Mouse (Mus musculus): ENCODE measurements at regions not wholly inside any gene's neighbourhood (a gene's known extent, or its start where the extent isn't known, plus 50 kb on each side); places are given as distances from the start of the nearest gene placed in this dataset.

- Histone ChIP-seq H3K4me3 (ENCODE audit: control insufficient read depth in 1 of 2, insufficient read depth in 1 of 2, low read depth in 2 of 2, low read length in 2 of 2) (no peak overlapping the region), H3K9ac (ENCODE audit: control insufficient read depth, low read depth, low read length, poor library complexity, severe bottlenecking) (no peak overlapping the region), H3K4me1 (ENCODE audit: control insufficient read depth in 1 of 2, insufficient read depth in 2 of 2, low read length in 2 of 2) (no peaks in the 10 kb centered on the region), H3K27ac (ENCODE audit: control insufficient read depth, low read depth, low read length) (no peak overlapping the region), H3K79me2 (ENCODE audit: control insufficient read depth, insufficient read depth, low read length, poor library complexity) (no peaks in the 10 kb centered on the region), H3K9me3 (replicated peaks; ENCODE audit: insufficient read depth, low read length) (no peaks in the 10 kb centered on the region), H3K36me3 (ENCODE audit: control insufficient read depth in 1 of 2, insufficient read depth in 2 of 2, low read length in 2 of 2) (no peaks in the 10 kb centered on the region), H3K27me3 (ENCODE audit: control insufficient read depth in 1 of 2, insufficient read depth in 2 of 2, low read length in 2 of 2) (no peaks in the 10 kb centered on the region)
- TF ChIP-seq SMC3 (IDR thresholded peaks at IDR 0.05; ENCODE audit: low read depth, low read length) (peak; percentile 84), KAT2A (conservative IDR thresholded peaks at IDR 0.05; ENCODE audit: low read depth, low read length) (no peak), ZC3H11A (IDR thresholded peaks at IDR 0.05; ENCODE audit: low read depth, low read length) (peak; percentile 82), RAD21 (IDR thresholded peaks at IDR 0.05; ENCODE audit: low read depth, low read length) (peak; percentile 92), CTCF (IDR thresholded peaks at IDR 0.05 in 2 of 3, conservative IDR thresholded peaks at IDR 0.05 in 1 of 3; ENCODE audit: control insufficient read depth in 1 of 3, insufficient read depth in 1 of 3, low read depth in 2 of 3, low read length in 3 of 3, poor library complexity in 1 of 3, severe bottlenecking in 1 of 3) (peak; percentile 43 to 86 (median 85))
- peak; percentile 62 for DNase-seq (ENCODE audit: low read depth, low spot score)
Observed at GRCm38 (mm10) chr8:4413206-4413605, 79.6 kb upstream of the Cers4 start.

GRCm38 (mm10) chr8:4413764-4414163 is 79.1 kb upstream of the Cers4 start:
- Histone ChIP-seq H3K27me3 (ENCODE audit: control insufficient read depth in 1 of 2, insufficient read depth in 2 of 2, low read length in 2 of 2) (no peaks in the 10 kb centered on the region), H3K27ac (ENCODE audit: control insufficient read depth, low read depth, low read length) (no peak overlapping the region), H3K9me3 (replicated peaks; ENCODE audit: insufficient read depth, low read length) (no peaks in the 10 kb centered on the region), H3K79me2 (ENCODE audit: control insufficient read depth, insufficient read depth, low read length, poor library complexity) (no peaks in the 10 kb centered on the region), H3K4me1 (ENCODE audit: control insufficient read depth in 1 of 2, insufficient read depth in 2 of 2, low read length in 2 of 2) (no peaks in the 10 kb centered on the region), H3K4me3 (ENCODE audit: control insufficient read depth in 1 of 2, insufficient read depth in 1 of 2, low read depth in 2 of 2, low read length in 2 of 2) (no peak overlapping the region), H3K9ac (ENCODE audit: control insufficient read depth, low read depth, low read length, poor library complexity, severe bottlenecking) (no peak overlapping the region), H3K36me3 (ENCODE audit: control insufficient read depth in 1 of 2, insufficient read depth in 2 of 2, low read length in 2 of 2) (no peaks in the 10 kb centered on the region)
- TF ChIP-seq USF2 (IDR thresholded peaks at IDR 0.05; ENCODE audit: borderline replicate concordance in 1 of 2, insufficient read depth in 1 of 2, low read depth in 1 of 2, low read length in 2 of 2) (no peak), MYC (IDR thresholded peaks at IDR 0.05; ENCODE audit: low read depth, low read length) (no peak), ETS1 (IDR thresholded peaks at IDR 0.05; ENCODE audit: low read depth, low read length) (no peak), MAFK (IDR thresholded peaks at IDR 0.05; ENCODE audit: borderline replicate concordance, low read depth, low read length) (no peak), TCF12 (IDR thresholded peaks at IDR 0.05; ENCODE audit: low read depth, low read length) (no peak), USF1 (IDR thresholded peaks at IDR 0.05; ENCODE audit: low read depth, low read length) (no peak), ELF1 (IDR thresholded peaks at IDR 0.05; ENCODE audit: low read depth, low read length) (no peak), CHD1 (IDR thresholded peaks at IDR 0.05; ENCODE audit: low read depth, low read length) (no peak), MAZ (IDR thresholded peaks at IDR 0.05; ENCODE audit: low read depth, low read length) (no peak), NRF1 (IDR thresholded peaks at IDR 0.05; ENCODE audit: insufficient read depth, low read depth, low read length, poor library complexity, severe bottlenecking) (no peak), CTCF (IDR thresholded peaks at IDR 0.05 in 2 of 3, conservative IDR thresholded peaks at IDR 0.05 in 1 of 3; ENCODE audit: control insufficient read depth in 1 of 3, insufficient read depth in 1 of 3, low read depth in 2 of 3, low read length in 3 of 3, poor library complexity in 1 of 3, severe bottlenecking in 1 of 3) (no peak), SMC3 (IDR thresholded peaks at IDR 0.05; ENCODE audit: low read depth, low read length) (no peak), UBTF (IDR thresholded peaks at IDR 0.05; ENCODE audit: borderline replicate concordance, insufficient read depth, low read depth, low read length) (no peak), MYB (IDR thresholded peaks at IDR 0.05; ENCODE audit: low read depth, low read length) (no peak), MEF2A (IDR thresholded peaks at IDR 0.05; ENCODE audit: extremely low read depth, insufficient replicate concordance, low read depth, low read length, poor library complexity, severe bottlenecking) (no peak), MAX (IDR thresholded peaks at IDR 0.05; ENCODE audit: low read length) (no peak), TBP (IDR thresholded peaks at IDR 0.05; ENCODE audit: low read depth, low read length) (no peak), GABPA (IDR thresholded peaks at IDR 0.05; ENCODE audit: low read depth, low read length) (no peak)
- DNase-seq (ENCODE audit: low read depth, low spot score) = no peak
